Mouse (Mus musculus) stomach, adult 2 months (tissue): ENCODE data around the gene Unc5c. TPM values are rescaled to one million over a fixed set of nuclear protein-coding genes. Genes with fewer than 3 reads are reported as not detected.

ENCODE experiments used
- polyA plus RNA-seq: library from polyadenylated mRNA; depleted of rRNA; stranded (reverse); fragments of >200 nt; gene quantifications from 2 replicates; pipeline ENCODE4 v1.2.3, GENCODE M21; 2012; rRNA removed

Gene Unc5c
- polyA plus RNA-seq, result 0.06 and 0.72 TPM in 2 replicates

GRCm38 (mm10) chr3:141465104-141465705 lies at the start of gene Unc5c:
Unc5c (plus strand) TSS chr3:141465216.

